Mouse (Mus musculus) intestine, postnatal 0 days (tissue): Measurements from ENCODE around the gene Pigs. TPM values are rescaled to one million over a fixed set of nuclear protein-coding genes. Genes with fewer than 3 reads are reported as not detected.
A peak's percentile ranks its signal among the peaks of the same experiment; 100 is the strongest.

ENCODE experiments used
- ATAC-seq: fragments of 200-750 bp; cut with Nextera tagmentation; 2 replicates; pipeline ENCODE4 v1.8.0; 2017; ENCODE audit warnings: mild to moderate bottlenecking, moderate TSS enrichment, moderate library complexity
- H3K27ac ChIP-seq: fragments of 300-500 bp; sonication (generic); 2 replicates; pipeline ENCODE4 v1.5.1; 2014; ENCODE audit warnings: mild to moderate bottlenecking, low read depth, low read length, moderate library complexity
- H3K27me3 ChIP-seq: fragments of 300-500 bp; sonication (generic); replicated peaks from 2 replicates; pipeline ENCODE4 v1.6.1; 2014; ENCODE audit warnings: low read length, mixed read lengths; ENCODE audit not compliant: control insufficient read depth, insufficient read depth
- H3K36me3 ChIP-seq: fragments of 300-500 bp; sonication (generic); 2 replicates; pipeline ENCODE4 v1.6.1; 2014; ENCODE audit warnings: mild to moderate bottlenecking, moderate library complexity; ENCODE audit not compliant: control insufficient read depth, insufficient read depth
- H3K4me1 ChIP-seq: fragments of 300-500 bp; sonication (generic); replicated peaks from 2 replicates; pipeline ENCODE4 v1.6.1; 2014; ENCODE audit warnings: antibody characterized with exemption, low read length, mixed read lengths; ENCODE audit not compliant: control insufficient read depth, insufficient read depth
- H3K4me2 ChIP-seq: fragments of 300-500 bp; sonication (generic); replicated peaks from 2 replicates; pipeline ENCODE4 v1.6.1; 2014; ENCODE audit warnings: low read depth, mild to moderate bottlenecking, moderate library complexity
- H3K4me3 ChIP-seq: fragments of 300-500 bp; sonication (generic); 2 replicates; pipeline ENCODE4 v1.5.1; 2014; ENCODE audit warnings: low read depth, low read length
- H3K9ac ChIP-seq: fragments of 300-500 bp; sonication (generic); 2 replicates; pipeline ENCODE4 v1.6.1; 2014; ENCODE audit warnings: mild to moderate bottlenecking, low read depth, low read length
- H3K9me3 ChIP-seq: fragments of 300-500 bp; sonication (generic); 2 replicates; pipeline ENCODE4 v1.6.1; 2016; ENCODE audit warnings: mixed run types; ENCODE audit not compliant: control insufficient read depth
- CTCF ChIP-seq: sonication (generic); IDR thresholded peaks from 2 replicates; pipeline ENCODE4 v1.5.1; 2016; ENCODE audit warnings: low read depth, mild to moderate bottlenecking, control low read depth, antibody characterized with exemption, moderate library complexity
- WGBS: fragments of 180-500 bp; shearing (Covaris S2); extraction: QIAGEN DNeasy Blood & Tissue Kit; methylation state at CpG from one replicate; pipeline ENCODE4 v1.1.7; 2014; 5-methylcytosine and 5-hydroxymethylcytosine counted together
- polyA plus RNA-seq: library from polyadenylated mRNA; unstranded; fragments of >200 nt; fragmentation: Nextera tagmentation; extraction: Ambion mirVana; gene quantifications from 2 replicates; pipeline ENCODE4 v1.2.1, GENCODE M21; 2015

Gene Pigs
- polyA plus RNA-seq, 1 experiment from 2014 or later: 58.6 TPM

DNA sequence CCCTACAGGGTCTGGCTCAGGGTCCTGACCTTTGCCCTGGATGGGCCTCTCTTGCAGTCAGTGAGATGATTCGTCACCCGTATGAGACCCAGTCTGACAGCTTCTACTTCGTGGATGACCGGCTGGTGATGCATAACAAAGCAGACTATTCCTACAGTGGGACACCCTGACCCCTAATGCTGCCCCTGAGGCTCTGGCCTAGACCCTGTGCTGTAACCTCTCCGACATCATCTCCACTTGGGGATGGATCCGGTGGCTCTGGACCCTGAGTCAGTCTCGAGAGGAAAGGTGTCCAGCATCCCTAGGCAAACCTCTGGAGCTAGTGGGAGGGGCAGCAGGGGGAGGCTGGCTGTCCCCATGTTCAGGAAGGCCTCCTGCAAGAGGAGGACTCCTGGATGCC is 20.3 kb downstream of the Pigs start:
- 50% methylated on average over 7 of the region's 7 CpGs for WGBS
- H3K27me3 ChIP-seq: no peaks in the 10 kb centered on the region
- TF ChIP-seq CTCF: no peak
- H3K27ac ChIP-seq: no peak overlapping the region
- H3K4me1 ChIP-seq: peaks cover 12% of the 10 kb centered on the region; the same call in 1 of the 2 replicates
- ATAC-seq: no peak
- no peak overlapping the region for H3K4me3 ChIP-seq
- no peaks in the 10 kb centered on the region for H3K9me3 ChIP-seq
- H3K36me3 ChIP-seq: 0 out of 2 replicates have a peak, but pooled peaks cover 9% of the 10 kb centered on the region
- no peak overlapping the region for H3K9ac ChIP-seq
- no peak overlapping the region for H3K4me2 ChIP-seq

- H3K36me3 ChIP-seq: 0 out of 2 replicates have a peak, but pooled peaks cover 9% of the 10 kb centered on the region
- no peak overlapping the region for H3K9ac ChIP-seq
- 0 out of 2 replicates have a peak, but pooled peaks cover 7% of the 10 kb centered on the region for H3K4me1 ChIP-seq
- H3K4me2 ChIP-seq: no peak overlapping the region
- no peaks in the 10 kb centered on the region for H3K9me3 ChIP-seq
- H3K27ac ChIP-seq: peak overlapping the region; percentile 66; the same call in 1 of the 2 replicates
- no peak overlapping the region for H3K4me3 ChIP-seq
- H3K27me3 ChIP-seq: no peaks in the 10 kb centered on the region
- 47% methylated on average over 4 of the region's 4 CpGs for WGBS
- peak; percentile 63 for ATAC-seq
- TF ChIP-seq CTCF: no peak
Measured at GRCm38 (mm10) chr11:78349441-78350358, 21.5 kb downstream of the Pigs start.

DNA sequence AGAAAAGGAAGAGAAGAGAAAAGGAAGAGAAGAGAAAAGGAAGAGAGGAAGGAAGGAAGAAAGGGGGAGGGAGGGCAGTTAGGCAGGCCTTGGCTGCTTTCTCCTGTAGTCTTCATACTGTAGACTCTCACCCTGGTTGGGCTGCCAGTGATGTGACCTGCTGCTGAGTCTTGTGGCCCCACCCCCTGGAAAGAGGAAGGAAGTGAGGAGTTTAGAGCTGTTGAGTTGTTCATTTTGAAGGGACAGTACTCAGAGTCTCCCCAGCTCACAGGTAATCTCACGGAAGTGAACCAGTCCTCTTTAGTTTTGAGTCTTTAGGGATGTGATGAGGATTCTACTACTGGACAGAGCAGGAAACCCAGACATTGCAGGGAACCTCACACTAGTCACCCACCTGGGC is 24.9 kb downstream of the Pigs start:
- Histone ChIP-seq H3K4me2 (no peak overlapping the region), H3K4me3 (no peak overlapping the region), H3K4me1 (no peaks in the 10 kb centered on the region), H3K9me3 (no peaks in the 10 kb centered on the region), H3K27ac (no peak overlapping the region), H3K9ac (no peak overlapping the region), H3K27me3 (no peaks in the 10 kb centered on the region), H3K36me3 (0 out of 2 replicates have a peak, but pooled peaks cover 9% of the 10 kb centered on the region)
- ATAC-seq: no peak
- TF ChIP-seq CTCF: no peak
- 87% methylated on average over 1 of the region's 1 CpGs for WGBS

DNA sequence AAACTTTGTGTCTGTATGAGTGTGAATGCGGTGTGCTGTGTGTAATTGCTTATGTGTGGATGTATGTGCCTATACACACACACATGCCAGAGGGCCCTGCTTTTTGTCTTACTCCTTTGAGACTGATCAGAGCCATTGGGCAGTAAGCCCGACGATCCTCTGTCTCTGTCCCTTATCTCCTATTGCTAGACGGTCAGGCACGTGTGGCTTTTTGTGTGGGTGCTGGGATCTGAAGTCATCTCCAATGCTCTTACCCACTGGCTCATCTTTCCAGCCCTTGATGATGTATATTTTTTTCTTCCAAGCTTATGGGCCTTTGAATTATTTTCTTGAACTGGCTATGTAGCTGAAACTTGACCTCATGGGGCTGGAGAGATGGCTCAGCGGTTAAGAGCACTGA is 26.7 kb downstream of the Pigs start:
- Histone ChIP-seq H3K36me3 (no peaks in the 10 kb centered on the region), H3K9ac (no peak overlapping the region), H3K27me3 (no peaks in the 10 kb centered on the region), H3K4me1 (no peaks in the 10 kb centered on the region), H3K9me3 (no peaks in the 10 kb centered on the region), H3K4me3 (no peak overlapping the region), H3K27ac (no peak overlapping the region), H3K4me2 (no peak overlapping the region)
- TF ChIP-seq CTCF: no peak
- 82% methylated on average over 6 of the region's 6 CpGs for WGBS
- no peak for ATAC-seq

GRCm38 (mm10) chr11:78355471-78356238 is 27.4 kb downstream of the Pigs start:
- no peak overlapping the region for H3K4me2 ChIP-seq
- no peak overlapping the region for H3K9ac ChIP-seq
- H3K27ac ChIP-seq: no peak overlapping the region
- H3K4me1 ChIP-seq: no peaks in the 10 kb centered on the region
- H3K9me3 ChIP-seq: no peaks in the 10 kb centered on the region
- H3K36me3 ChIP-seq: no peaks in the 10 kb centered on the region
- no peak overlapping the region for H3K4me3 ChIP-seq
- 34% methylated on average over 4 of the region's 4 CpGs for WGBS
- no peak for ATAC-seq
- H3K27me3 ChIP-seq: no peaks in the 10 kb centered on the region
- peak; percentile 84 for TF ChIP-seq CTCF
